Mouse (Mus musculus): ENCODE results near the gene Slc45a1.

GRCm38 (mm10) chr4:150605804-150606203 is 46.2 kb downstream of the Slc45a1 start:
- TF ChIP-seq GATA1 (IDR thresholded peaks at IDR 0.05; ENCODE audit: borderline replicate concordance, low read length): no peak
- TF ChIP-seq FLI1 (IDR thresholded peaks at IDR 0.05; ENCODE audit: low read length): no peak

Data from megakaryocyte, embryonic 14.5 days (primary cell).